Mouse (Mus musculus) adrenal gland, postnatal 36 days (tissue): ENCODE data around the gene 9130230L23Rik. TPM values are rescaled to one million over a fixed set of nuclear protein-coding genes. Genes with fewer than 3 reads are reported as not detected.
"Not testable (repeated sequence)": the region's sequence is repeated elsewhere in the genome, so short reads cannot be mapped to it uniquely, and the experiment has no call there.

Experiments
- DNase-seq, 2 experiments: peaks; one replicate each; pipeline ENCODE4 v3.0.0; 2021; ENCODE audit warnings: mixed read lengths in 1 of 2
- total RNA-seq, 2 experiments: library from RNA; stranded (reverse); gene quantifications; 2 replicates each; pipeline ENCODE4 v1.2.3; 2021

Gene 9130230L23Rik
- total RNA-seq, 2 experiments from 2014 or later = 0.53 to 1.3 TPM

DNA sequence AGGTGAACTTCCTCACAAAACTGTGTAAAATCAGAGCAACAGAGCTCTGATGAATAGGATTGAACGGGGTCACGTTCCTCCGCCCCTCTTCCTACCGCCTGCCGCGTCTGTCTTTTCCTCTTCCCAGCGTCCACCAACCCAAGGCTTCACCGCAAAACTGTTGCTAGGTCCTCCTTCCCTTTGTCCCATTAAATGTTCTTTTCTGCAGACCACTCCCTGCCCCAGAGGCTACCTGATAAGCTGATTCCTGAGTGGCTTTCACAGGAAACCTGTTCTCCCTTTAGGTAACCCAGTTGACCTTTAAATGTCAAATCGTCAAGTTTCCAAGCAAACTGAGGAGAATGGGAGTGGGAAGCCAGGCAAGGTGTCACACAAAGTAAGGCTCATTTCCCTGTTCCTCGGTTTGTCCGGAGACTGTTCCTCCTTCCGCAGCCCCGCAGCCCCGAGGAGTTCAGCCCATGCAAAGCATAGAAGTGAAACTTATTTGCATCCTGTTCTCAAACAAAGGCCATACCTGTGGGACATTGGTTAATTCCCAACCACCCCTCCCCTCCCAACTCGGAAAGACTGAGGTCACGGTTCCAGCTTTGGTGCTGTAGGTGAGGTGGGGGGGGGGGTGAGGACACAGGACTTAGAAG, 1.1 kb upstream of the 9130230L23Rik start:
- no peak for DNase-seq

DNA sequence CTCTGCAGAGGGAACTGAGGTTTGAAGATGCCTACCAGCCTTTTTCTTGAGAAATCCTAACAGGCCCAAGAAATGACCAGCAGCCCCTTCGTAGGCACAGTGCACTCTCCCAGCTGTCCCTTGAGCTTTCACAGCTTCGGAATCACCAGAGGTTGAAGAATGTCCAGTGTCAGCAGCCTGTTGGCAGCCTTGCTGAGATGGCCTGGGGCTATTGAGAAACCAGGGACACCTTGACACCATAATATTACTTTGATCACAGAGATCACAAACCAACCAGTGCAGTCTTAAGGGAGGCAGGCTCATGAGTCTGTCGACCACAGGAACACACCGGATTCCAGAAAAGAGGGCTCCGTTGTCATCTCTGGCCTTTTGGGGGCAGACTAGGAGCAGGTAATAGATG, 2.9 kb downstream of the 9130230L23Rik start:
- DNase-seq = no peak

DNA sequence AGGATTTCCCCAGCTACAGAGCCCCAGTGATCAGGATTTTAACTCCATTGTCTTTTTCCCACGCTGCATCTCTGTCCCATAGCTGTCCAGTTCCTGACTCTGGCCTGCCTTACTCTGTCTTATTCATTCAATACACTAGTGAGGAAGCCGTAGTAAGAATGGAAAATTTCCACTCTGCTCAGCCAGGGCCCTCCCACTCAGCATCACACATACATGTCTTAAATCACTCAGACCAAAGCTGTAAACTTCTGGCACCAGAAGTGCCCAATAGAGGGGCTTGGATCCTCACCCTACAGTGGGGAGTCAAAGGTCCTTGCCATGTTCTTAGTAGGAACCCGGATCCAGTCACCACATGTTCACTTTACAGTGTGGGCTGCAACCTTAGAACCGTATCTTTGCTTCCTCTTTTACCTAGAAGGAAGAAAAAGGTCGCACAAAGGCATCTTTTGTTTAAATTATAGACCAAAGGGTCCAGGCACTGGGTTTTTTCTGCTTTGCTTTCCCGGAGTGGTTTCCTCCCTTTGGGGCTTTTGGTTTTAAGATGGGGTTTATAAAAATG, 3.4 kb downstream of the 9130230L23Rik start:
- no peak for DNase-seq

DNA sequence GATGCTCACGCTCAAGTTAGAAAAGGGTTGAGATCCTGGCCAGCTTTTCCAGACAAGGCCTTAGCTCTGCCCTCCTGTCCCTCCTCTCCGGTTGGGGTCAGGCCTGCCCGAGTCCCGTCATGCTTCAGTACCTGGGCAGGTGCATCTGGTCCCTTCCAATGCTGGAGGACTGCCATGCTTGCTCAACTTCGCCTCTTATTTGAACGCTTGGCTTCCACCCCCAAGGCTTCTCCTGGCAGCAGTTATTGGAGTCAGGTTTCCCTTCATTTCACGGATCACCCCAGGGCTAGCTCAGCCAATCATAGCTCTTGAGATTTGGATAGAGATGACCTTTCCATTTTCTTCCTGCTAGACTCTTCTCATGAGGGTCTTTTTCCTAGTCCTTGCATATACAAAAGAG, 4.0 kb downstream of the 9130230L23Rik start:
- no peak for DNase-seq

DNA sequence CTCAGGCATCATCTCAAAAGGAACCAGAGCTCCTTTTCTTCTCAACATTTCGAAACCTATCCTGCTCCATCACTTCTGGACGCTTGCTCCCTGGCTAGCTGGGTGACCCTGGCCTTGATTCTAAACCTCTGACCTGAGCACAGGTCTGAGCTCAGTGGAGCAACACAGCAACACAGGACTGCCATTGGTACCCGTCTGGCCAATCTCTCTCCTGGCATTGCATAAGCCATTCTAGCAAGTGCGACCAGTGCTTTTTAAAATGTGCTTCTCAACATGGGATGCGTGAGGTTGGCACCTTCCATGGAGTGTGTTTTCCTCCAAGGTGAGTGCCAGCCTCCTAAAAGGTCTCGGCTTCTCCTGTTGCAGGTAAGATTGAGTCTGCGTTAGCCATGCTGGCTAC, 5.0 kb downstream of the 9130230L23Rik start:
- DNase-seq = no peak

DNA sequence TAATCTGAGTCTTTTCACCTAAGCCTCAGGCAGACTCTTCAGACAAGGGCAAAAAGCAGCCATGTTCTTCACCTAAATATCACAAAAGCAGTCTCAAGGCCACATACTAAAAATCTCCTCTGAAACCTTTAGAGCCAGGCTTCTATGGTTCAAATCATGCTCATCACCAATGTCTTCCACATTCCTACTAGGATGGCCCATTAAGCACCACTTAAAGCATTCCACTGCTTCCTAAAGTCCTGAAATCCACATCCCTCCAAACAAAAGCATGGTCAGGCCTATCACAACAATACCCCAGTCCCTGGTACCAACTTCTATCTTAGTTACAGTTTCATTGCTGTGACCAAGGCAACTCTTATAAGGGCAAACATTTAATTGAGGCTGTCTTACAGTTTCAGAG, 6.3 kb downstream of the 9130230L23Rik start:
- DNase-seq = no peak

DNA sequence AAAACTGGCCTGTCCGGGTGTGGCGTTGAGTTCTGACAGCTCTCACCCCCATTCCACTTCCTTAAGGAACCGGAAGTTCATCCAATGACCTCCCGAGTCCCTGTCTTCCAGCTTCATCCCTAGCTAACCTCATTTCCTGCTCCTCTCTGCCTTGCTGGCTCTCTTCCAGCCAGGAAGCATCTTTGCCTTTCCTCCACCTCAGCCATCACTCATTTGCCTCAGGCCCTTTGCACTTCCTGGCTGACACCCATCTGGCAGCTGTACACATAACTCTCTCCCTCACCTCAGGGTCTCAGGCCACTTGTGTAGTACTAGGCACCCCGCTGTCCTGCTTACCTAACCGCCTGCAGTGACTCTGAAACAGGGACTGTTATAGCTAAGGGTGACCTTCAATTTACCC, 9.4 kb downstream of the 9130230L23Rik start:
- peak; percentile 47 to 60 for DNase-seq

DNA sequence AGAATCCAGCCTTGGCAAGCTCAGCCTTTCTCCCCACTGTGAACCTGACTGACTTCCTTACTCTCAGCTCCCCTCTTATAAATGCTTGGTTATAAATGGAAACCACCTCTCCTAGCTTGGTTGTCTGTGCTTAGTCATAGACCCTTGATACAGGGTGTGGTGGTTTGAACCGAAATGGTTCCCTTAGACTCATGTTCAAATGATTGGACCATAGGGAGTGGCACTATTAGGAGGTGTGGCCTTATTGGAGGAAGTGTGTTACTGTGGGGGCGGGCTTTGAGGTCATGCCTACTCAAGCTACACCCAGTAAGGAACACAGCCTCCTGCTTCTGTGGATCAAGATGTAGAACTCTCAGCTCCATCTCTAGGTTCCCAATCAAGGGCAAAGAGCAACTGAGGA, 12.9 kb downstream of the 9130230L23Rik start:
- DNase-seq = no peak

DNA sequence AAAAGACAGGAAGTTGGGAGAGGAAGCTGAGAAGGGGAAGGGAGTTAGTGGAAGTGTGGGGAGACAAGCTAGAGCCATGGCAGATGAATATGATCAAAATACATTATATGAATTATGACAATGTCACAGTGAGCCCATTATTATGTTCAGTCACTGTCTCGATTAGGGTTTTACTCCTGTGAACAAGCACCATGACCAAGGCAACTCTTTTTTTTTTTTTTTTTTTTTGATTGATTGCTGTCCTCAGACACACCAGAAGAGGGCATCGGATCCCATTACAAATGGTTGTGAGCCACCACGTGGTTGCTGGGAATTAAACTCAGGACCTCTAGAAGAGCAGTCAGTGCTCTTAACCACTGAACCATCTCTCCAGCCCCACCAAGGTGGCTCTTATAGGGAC, 17.1 kb downstream of the 9130230L23Rik start:
- DNase-seq = not testable (repeated sequence)

DNA sequence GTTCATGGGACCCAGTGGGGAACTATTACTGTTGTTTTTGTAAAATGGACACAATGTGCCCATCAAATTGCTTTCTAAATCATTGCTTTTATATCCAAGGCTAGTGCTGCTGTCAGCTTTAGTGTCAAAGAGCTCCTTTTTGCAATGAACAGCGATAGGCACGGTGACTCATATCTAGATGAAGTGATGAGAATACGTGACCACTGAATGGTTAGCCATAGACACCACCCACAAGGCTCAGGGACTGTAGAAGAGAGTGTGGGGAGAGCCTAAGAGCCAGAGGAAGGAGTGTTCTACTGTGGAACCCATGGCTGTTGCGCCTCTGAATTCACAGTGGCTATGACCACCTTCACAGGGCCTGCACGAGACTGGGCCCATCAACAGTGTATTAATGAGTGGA, 17.7 kb downstream of the 9130230L23Rik start:
- no peak for DNase-seq

DNA sequence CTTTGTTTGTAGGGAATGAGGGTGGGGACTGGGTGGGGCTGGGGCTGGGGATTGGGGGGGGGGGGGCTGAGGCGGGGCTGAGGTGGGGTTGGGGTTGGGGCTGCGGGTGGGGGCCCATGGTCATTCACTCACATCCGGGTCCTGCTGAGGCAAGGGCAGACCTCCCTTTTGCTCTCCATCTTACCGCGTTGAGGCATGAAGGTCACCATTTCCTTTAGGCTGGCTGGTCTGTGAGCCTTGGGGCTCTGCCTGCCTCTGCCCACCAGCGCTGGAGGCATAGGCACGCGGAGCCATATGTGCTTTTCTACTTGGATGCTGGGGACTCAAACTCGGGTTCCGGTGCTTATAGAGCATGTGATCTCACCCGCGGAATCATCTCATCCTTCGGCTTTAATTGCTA, 28.4 kb downstream of the 9130230L23Rik start:
- no peak for DNase-seq

DNA sequence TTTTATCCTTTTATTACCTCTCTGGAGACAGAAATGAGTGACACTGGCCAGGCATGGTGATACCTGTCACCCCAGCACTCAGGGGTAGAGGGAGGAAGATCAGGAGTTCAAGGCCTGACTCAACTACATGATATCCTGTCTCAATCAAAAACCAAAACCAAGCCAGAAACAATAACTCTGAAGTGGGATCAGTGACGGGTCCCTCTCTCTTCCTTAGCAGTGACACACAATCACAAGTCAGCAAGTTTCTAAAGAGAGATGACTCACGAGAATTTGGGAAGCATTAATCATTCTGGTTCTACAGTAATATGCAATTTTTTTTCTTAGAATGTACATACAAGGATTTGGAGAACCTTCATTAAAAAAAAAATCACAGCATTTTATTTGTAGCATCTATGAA, 30.9 kb downstream of the 9130230L23Rik start:
- DNase-seq = no peak

DNA sequence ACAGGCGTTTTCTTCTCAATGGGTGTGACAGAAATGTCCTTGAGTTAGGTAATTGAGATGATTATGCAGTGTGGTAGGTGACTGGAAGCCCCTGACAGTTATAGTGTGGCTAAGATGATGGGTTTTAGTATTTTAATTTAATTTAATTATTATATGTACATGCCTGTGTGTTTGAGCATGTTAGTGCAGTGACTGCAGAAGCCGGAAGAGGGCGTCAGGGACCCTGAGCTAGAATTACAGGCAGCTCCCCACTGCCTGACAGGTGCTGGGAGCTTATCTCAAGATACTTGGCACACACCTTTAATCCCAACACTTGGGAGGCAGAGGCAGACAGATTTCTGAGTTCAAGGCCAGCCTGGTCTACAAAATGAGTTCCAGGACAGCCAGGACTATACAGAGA, 36.1 kb downstream of the 9130230L23Rik start:
- no peak for DNase-seq

DNA sequence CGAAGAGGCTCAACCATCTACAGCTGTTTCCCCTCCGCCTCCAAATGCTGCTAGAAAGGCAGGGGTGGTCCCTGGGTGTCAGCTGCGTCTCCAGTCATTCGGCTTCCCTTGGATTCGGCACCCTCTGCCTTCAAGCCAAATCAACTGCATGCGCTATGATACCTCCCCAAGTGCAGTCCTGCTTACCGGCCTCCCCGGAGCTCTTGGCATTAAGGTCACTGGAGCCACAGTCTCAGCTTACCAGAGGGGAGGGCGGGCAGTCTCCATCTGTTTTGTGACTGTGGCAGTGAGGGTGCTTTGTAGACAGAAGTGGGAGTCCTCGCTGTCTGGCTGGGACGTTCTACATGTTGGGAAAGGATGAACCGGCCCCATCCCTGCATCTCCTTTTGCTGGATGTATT, 37.0 kb downstream of the 9130230L23Rik start:
- DNase-seq = no peak

DNA sequence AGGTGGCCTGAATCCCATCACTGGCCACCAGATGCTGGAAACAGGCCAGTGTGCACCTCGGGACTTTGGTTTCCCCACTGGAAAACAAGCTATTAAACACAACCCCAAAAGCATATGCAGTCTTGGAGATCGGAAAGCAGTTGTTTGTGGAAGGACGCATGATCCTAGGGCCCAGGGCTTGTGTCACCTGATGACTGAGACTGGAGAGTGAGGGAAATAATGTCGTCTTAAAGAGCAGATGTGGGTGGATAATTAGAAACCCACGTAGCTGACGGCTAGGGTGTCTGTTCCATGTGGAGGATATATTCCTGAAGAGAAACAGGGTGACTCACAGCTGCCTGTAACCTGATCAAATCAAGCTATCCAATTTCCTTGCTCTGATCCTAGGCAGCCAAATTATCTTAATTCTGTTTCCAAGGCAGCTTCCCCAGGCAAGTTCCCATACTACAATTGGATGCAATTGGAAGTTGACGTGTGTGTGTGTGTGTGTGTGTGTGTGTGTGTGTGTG, 38.3 kb downstream of the 9130230L23Rik start:
- no peak for DNase-seq

DNA sequence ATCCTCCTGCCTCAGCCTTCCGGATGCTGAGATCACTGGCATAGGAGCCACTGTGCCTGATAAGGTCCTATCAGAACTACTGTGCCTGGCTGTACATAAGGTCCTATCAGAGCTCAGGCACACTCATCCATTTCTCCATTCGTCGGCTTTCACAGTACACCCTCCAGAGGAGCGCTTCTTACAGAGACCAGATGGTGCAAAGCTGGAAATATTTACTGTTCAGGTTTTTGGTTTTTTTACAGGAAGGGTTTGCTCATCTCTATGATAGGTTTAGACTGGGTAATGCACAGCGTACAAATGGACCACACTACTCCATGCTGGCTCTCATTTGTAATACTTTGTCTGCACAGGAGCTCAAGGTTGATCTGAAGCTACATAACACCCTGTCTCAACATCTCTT, 40.8 kb downstream of the 9130230L23Rik start:
- no peak for DNase-seq

DNA sequence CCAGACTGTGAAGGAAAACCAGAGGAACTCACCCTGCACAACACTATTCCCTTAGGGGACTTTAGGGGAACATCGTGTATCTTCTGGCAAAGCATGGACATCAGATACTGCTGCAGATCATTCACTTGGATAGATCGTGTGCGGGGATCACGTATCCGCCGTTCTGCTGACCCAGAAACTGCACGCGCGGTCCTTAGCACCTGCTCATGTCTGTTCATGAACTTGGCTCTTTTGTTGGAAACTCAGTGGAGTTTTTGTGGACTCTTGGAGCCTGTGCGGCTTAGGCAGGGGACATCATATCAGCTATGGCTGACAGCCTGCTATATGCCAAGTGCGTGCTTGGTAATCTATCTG, 43.5 kb downstream of the 9130230L23Rik start:
- DNase-seq = no peak

DNA sequence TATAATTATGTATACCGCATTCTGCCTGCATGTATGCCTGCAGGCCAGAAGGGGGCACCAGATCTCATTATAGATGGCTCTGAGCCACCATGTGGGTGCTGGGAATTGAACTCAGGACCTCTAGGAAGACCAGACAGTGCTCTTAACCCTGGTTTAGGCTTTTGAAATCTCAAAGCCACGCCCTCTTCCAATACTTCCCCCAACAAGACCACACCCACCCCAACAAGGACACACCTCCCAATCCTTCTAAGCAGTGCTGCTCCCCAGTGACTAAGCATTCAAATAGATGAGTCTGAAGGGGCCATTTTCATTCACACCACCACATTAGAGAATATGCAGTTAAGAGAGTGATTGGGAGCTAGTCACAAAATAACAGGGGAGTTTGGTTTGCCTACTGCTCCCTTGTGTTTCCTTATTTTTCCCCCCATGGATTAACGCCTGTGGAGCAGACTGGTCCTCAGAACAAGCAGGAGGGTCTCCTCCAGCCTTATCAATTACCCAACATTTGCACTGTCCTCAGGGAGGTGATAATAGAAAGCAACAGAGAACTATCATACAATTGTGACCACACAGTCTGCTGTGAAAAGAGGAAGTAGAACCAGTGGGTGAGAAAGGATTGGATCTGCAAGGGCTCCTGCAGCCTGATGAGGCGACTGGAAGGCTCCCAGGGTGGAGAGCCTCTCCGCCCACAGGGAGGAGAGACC, 44.0 kb downstream of the 9130230L23Rik start:
- no peak for DNase-seq

DNA sequence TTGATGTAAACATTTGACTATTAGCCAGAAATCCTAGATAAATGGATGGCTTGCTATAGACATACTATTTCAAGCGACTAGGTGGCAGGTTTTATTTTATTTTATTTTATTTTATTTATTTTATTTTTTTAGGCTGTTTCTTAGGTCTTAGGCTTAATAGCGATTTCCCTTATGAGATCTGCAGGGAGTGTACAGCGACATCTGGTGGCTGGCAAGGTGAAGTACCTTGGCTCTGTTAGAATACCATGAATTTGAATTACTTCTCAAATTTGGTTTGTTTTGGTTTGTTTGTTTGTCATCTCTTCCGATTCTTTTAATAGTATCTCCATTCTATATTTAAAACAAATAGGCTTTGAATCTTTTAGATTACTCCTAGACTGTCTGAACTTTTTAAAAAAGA, 45.5 kb downstream of the 9130230L23Rik start:
- DNase-seq = peak; percentile 44 to 60

DNA sequence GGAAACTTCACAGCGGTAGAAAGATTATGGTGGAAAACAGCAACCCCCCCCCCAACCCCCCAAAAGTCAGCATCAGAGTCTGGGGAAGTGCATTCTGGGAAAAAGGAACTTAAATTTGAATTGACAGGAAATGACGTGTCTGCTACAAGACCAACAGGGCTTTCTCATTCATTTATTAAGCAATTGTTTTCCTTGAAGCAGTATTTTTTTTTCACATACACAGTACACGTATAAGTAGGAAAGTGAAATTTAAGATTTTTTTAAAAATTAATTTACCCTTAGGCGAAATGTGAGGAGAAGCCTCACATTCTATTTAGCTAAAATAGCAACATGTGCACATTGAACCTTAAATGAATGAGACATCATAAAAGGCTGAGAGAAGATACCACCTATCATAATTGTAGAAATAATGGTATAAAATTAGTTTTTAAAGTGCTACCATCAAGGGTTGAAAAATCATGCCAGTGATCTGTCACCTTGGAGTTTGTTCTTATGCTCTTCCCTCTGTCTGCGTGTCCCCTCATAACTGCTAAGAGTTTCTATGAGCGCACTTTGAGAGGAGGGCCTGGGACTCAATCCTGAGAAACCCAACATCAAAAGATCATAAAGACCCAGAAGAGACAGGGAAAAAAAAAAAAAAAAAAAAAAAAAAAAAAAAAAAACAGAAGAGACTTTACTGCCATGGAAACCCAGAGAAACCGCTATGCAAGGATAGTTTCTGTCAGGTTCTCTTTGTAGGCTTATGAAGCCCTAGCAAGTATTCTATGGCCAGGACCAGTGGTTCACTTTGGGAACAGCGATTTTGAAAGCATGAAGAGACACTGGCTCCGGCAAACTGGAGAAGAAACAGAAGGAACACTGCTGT, 47.7 kb downstream of the 9130230L23Rik start:
- DNase-seq = no peak

DNA sequence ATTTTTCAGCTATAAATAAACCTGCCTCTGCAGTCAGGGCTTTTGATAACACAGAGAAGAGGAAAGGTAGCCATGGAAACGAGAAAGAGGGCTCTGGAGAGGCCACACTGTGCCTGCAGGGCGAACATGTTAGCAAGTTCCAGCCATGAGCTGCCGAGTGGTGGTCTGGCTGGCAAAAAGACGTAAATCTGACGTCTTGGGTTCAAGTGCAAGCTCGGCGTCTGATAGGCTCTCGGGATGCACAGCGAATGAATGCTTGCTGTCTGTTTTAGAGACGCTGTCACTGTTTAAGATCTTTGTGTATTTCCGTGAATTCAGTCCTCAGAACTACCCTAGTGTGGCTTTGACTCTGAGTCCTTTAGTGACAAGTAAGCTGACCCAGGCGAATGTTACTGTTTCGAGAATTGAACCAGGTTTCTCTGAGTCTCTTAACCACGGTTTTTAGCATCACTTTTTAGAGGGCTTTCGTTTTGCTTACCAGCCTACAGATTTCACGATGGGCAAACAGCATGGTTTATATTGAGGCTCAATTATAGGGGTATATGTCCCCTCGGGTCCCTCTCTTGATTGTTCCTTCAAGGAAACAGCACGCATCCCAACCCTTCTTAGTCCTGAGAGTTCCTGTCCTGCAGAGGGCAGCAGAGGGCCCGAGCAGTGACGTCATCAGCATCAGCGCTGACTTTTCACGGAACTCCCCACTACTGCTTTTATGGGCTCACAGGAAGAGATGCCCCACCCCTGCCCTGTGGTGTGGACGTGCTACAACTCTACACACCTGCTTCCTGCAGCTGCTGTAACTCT, 48.5 kb downstream of the 9130230L23Rik start:
- DNase-seq = peak; percentile 85 to 88
